Mouse (Mus musculus): ENCODE results near the gene Adcy5.

DNA sequence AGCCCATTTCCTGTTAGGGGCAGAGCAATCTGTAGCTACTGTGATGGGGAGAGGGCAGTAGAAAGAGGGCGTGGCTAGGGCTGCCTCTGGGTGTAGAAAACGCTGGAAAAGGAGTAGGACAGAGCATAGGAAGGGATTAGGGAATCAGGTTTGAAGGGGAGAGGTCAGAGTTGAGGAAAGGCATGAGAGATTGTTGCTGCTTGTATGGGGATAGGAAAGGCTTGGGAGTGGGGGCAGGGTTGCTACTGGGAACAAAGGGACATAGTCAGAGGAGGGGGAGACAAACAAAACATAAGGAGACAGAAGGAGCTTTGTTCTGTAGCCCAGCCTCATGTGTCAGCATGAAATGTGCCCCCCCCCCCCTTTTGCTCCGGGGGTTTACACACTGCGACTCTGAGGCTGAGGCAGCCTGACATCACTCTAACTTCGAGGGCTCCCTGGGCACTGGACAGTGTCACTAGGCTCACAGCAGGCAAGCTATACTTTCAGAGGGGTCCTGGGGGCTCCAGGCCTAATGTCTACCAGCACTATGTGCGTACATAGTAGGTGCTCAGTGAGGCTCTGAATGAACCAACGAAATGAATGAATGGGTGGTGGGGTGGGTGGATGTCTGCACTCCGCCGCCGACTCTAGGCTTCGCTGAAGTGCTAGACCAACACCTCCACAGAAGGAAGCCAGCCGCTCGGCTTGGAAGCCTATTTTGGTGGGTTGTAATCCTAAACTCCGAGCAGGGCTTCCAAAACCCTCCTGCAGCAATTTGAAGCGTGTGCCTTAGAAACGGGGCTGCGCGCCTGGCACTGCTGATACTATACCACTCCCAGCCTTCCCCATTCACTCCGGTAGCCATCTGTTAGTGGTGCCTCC is 9.9 kb downstream of the Adcy5 start:
- no peak for TF ChIP-seq POLR2A (IDR thresholded peaks at IDR 0.05; ENCODE audit: control insufficient read depth, extremely low read depth, insufficient read depth, low read length, poor library complexity)
- no peak for TF ChIP-seq CTCF (IDR thresholded peaks at IDR 0.05; ENCODE audit: borderline replicate concordance, control insufficient read depth, extremely low read depth, insufficient read depth, low read length, poor library complexity)

Measured in thymus, adult 2 months (tissue).